Mouse (Mus musculus): ENCODE measurements around the gene Hfe2.

- TF ChIP-seq CTCF (IDR thresholded peaks at IDR 0.05; ENCODE audit: insufficient read depth, low read depth, low read length) = no peak
- no peak for TF ChIP-seq POLR2A (IDR thresholded peaks at IDR 0.05; ENCODE audit: insufficient read depth, low read depth, low read length)
Observed at GRCm38 (mm10) chr3:96554251-96554650, 29.3 kb downstream of the Hfe2 start.
